Mouse (Mus musculus): ENCODE measurements around the gene Afg1l. TPM values are rescaled to one million over a fixed set of nuclear protein-coding genes. Genes with fewer than 3 reads are reported as not detected.
A peak's percentile ranks its signal among the peaks of the same experiment; 100 is the strongest.

Gene Afg1l
- polyA plus RNA-seq, 1 experiment, result 1.5 TPM

GRCm38 (mm10) chr10:42511184-42512135 is 33.1 kb upstream of the Afg1l start:
- TF ChIP-seq POLR2A (IDR thresholded peaks at IDR 0.05; ENCODE audit: control insufficient read depth, low read depth, low read length) (no peak), CTCF (IDR thresholded peaks at IDR 0.05; ENCODE audit: control insufficient read depth, insufficient read depth, insufficient replicate concordance, low read depth, low read length) (no peak)
- H3K27ac ChIP-seq (ENCODE audit: control insufficient read depth, insufficient read depth, low read depth, low read length), result no peak overlapping the region
- no peaks in the 10 kb centered on the region for H3K4me1 ChIP-seq (ENCODE audit: control insufficient read depth, insufficient read depth, low read length)
- H3K36me3 ChIP-seq (ENCODE audit: control insufficient read depth, insufficient read depth, low read length), result no peaks in the 10 kb centered on the region; the same call in 1 of the 2 replicates
- H3K27me3 ChIP-seq (ENCODE audit: control insufficient read depth, insufficient read depth, low read length), result no peaks in the 10 kb centered on the region
- no peak overlapping the region for H3K4me3 ChIP-seq (ENCODE audit: control insufficient read depth, low read depth, low read length)

GRCm38 (mm10) chr10:42510141-42510540 is 31.8 kb upstream of the Afg1l start:
- H3K36me3 ChIP-seq (ENCODE audit: control insufficient read depth, insufficient read depth, low read length), result no peaks in the 10 kb centered on the region; the same call in 1 of the 2 replicates

GRCm38 (mm10) chr10:42504096-42504710 is 25.8 kb upstream of the Afg1l start:
- Histone ChIP-seq H3K27me3 (ENCODE audit: control insufficient read depth, insufficient read depth, low read length) (no peaks in the 10 kb centered on the region), H3K36me3 (ENCODE audit: control insufficient read depth, insufficient read depth, low read length) (no peaks in the 10 kb centered on the region; the same call in 1 of the 2 replicates), H3K4me3 (ENCODE audit: control insufficient read depth, low read depth, low read length) (peak overlapping the region; percentile 49; the same call in 1 of the 2 replicates), H3K27ac (ENCODE audit: control insufficient read depth, insufficient read depth, low read depth, low read length) (no peak overlapping the region), H3K4me1 (ENCODE audit: control insufficient read depth, insufficient read depth, low read length) (peaks cover 8% of the 10 kb centered on the region)
- TF ChIP-seq POLR2A (IDR thresholded peaks at IDR 0.05; ENCODE audit: control insufficient read depth, low read depth, low read length), result no peak
- no peak for TF ChIP-seq CTCF (IDR thresholded peaks at IDR 0.05; ENCODE audit: control insufficient read depth, insufficient read depth, insufficient replicate concordance, low read depth, low read length)

More at GRCm38 (mm10) chr10:42510141-42510540, 31.8 kb upstream of the Afg1l start:
- no peaks in the 10 kb centered on the region for H3K4me1 ChIP-seq (ENCODE audit: control insufficient read depth, insufficient read depth, low read length)
- no peak overlapping the region for H3K4me3 ChIP-seq (ENCODE audit: control insufficient read depth, low read depth, low read length)
- no peak overlapping the region for H3K27ac ChIP-seq (ENCODE audit: control insufficient read depth, insufficient read depth, low read depth, low read length)
- TF ChIP-seq POLR2A (IDR thresholded peaks at IDR 0.05; ENCODE audit: control insufficient read depth, low read depth, low read length) (no peak), CTCF (IDR thresholded peaks at IDR 0.05; ENCODE audit: control insufficient read depth, insufficient read depth, insufficient replicate concordance, low read depth, low read length) (no peak)
- H3K27me3 ChIP-seq (ENCODE audit: control insufficient read depth, insufficient read depth, low read length), result no peaks in the 10 kb centered on the region

- no peak; the same call in 1 of the 2 replicates for TF ChIP-seq POLR2A (IDR thresholded peaks at IDR 0.05; ENCODE audit: control insufficient read depth, low read depth, low read length)
- TF ChIP-seq CTCF (IDR thresholded peaks at IDR 0.05; ENCODE audit: control insufficient read depth, insufficient read depth, insufficient replicate concordance, low read depth, low read length), result no peak
- Histone ChIP-seq H3K36me3 (ENCODE audit: control insufficient read depth, insufficient read depth, low read length) (no peaks in the 10 kb centered on the region), H3K27ac (ENCODE audit: control insufficient read depth, insufficient read depth, low read depth, low read length) (peak overlapping the region; percentile 90), H3K27me3 (ENCODE audit: control insufficient read depth, insufficient read depth, low read length) (no peaks in the 10 kb centered on the region), H3K4me3 (ENCODE audit: control insufficient read depth, low read depth, low read length) (peak overlapping the region; percentile 92), H3K4me1 (ENCODE audit: control insufficient read depth, insufficient read depth, low read length) (peaks cover 8% of the 10 kb centered on the region)
Measured at GRCm38 (mm10) chr10:42502349-42503111, 24.2 kb upstream of the Afg1l start.

GRCm38 (mm10) chr10:42501775-42502348 is 23.5 kb upstream of the Afg1l start, which contains the start of gene Snx3:
Gene Snx3, plus strand, starts transcription at chr10:42502030.
- Histone ChIP-seq H3K27ac (ENCODE audit: control insufficient read depth, insufficient read depth, low read depth, low read length) (peak within 1 kb of the TSS; percentile 90), H3K27me3 (ENCODE audit: control insufficient read depth, insufficient read depth, low read length) (no peaks in the 10 kb centered on the region), H3K36me3 (ENCODE audit: control insufficient read depth, insufficient read depth, low read length) (no peaks in the 10 kb centered on the region), H3K4me3 (ENCODE audit: control insufficient read depth, low read depth, low read length) (peak within 1 kb of the TSS; percentile 92), H3K4me1 (ENCODE audit: control insufficient read depth, insufficient read depth, low read length) (peaks cover 8% of the 10 kb centered on the region)
- TF ChIP-seq POLR2A (IDR thresholded peaks at IDR 0.05; ENCODE audit: control insufficient read depth, low read depth, low read length), result peak; percentile 76
- no peak for TF ChIP-seq CTCF (IDR thresholded peaks at IDR 0.05; ENCODE audit: control insufficient read depth, insufficient read depth, insufficient replicate concordance, low read depth, low read length)

GRCm38 (mm10) chr10:42501161-42501560 is 22.8 kb upstream of the Afg1l start:
- no peak for TF ChIP-seq CTCF (IDR thresholded peaks at IDR 0.05; ENCODE audit: control insufficient read depth, insufficient read depth, insufficient replicate concordance, low read depth, low read length)
- TF ChIP-seq POLR2A (IDR thresholded peaks at IDR 0.05; ENCODE audit: control insufficient read depth, low read depth, low read length), result no peak
- Histone ChIP-seq H3K4me1 (ENCODE audit: control insufficient read depth, insufficient read depth, low read length) (peaks cover 8% of the 10 kb centered on the region), H3K4me3 (ENCODE audit: control insufficient read depth, low read depth, low read length) (peak overlapping the region; percentile 92), H3K27me3 (ENCODE audit: control insufficient read depth, insufficient read depth, low read length) (no peaks in the 10 kb centered on the region), H3K36me3 (ENCODE audit: control insufficient read depth, insufficient read depth, low read length) (no peaks in the 10 kb centered on the region), H3K27ac (ENCODE audit: control insufficient read depth, insufficient read depth, low read depth, low read length) (peak overlapping the region; percentile 90)

All from testis, adult 2 months (tissue).